Mouse (Mus musculus): Measurements from ENCODE around the gene Hnrnpul1.

The Hnrnpul1 gene

DNA sequence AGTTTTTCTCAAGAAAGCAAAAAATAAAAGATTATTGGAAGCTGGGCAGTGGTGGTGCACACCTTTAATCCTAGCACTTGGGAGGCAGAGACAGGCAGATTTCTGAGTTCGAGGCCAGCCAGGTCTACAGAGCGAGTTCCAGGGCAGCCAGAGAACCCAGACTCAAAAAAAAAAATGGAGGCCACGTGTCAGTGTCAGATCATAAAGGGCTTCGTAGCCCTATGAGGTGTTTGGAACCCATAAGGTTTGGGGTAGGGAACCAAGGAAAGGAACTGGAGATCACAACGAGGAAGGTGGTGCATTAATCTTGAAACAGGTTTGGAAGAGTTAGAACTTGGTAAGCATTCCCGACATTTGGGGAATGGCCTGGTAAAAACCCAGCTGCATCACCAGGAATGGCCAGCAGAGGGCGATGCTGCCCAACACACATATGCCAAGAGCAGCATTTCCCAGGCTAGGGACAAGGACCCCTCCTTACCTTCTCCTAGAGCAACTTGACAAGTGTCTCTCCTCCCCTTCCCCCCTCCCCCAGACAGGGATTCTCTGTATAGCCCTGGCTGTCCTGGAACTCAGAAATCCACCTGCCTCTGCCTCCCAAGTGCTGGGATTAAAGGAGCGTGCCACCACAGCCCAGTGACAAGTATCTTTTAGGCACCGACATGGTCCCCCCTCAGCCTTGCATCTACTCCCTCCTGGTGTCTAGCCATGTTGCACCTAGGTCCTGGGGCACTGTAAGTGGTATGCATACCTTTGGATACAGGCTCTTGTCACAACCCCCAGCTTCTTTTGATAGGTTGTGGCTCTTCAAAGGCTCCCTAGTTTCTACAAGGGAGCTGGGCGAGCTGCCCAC, 34.6 kb downstream of the Hnrnpul1 start:
- peak; percentile 78 for DNase-seq (ENCODE audit: low read depth)

DNA sequence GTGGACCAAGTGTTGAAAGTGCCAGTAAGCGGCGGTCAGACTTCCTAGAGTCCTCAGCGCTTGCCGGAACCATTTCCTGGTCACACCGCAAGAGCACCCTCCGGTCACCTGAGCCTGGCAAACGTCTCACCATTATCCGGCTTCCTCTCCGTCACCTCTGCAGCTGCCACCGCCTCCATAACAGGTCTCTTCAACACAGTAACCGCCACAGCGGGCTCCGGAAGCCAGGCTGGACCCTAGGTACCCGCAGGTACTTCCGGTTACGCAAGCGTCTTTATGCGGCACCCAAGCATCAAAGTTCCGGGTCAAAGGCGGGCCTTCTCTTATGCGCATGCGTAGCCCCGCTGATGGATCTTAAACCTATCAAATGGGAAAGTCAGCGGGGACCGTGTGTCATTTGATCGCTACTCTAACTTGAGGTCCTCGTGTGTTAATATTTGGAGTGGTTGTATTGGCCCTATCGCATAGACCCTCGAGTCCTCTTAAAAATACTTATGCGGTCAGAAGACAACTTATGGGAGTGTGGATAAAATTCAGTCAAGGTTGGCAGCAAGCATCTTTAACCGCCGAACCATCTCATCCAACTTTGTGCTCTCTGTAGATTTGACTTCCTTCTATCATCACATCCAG, 35.7 kb downstream of the Hnrnpul1 start, which contains the start of gene Ccdc97:
TSS of gene Ccdc97 (minus strand) at position 301 of the 630 bp plus-strand sequence.
- DNase-seq (ENCODE audit: low read depth): peak; percentile 96

DNA sequence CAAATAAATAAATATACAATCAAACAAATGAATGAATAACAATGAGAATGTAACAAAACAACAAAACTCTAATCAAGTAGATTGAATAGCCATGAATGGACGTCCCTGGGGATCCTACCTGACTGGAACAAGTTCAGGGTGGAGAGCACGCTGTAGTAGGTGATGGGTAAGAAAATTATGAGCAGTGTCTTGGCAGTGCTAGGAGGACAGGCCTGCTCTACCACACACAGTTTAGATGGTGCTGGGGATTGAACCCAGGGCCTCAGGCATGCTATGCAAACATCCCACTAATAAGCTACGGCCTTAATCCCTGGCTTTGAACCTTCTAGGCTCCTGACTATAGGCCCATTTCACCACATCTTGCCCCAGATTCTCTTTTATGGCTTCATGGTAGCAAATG, 37.1 kb downstream of the Hnrnpul1 start:
- DNase-seq (ENCODE audit: low read depth): no peak

DNA sequence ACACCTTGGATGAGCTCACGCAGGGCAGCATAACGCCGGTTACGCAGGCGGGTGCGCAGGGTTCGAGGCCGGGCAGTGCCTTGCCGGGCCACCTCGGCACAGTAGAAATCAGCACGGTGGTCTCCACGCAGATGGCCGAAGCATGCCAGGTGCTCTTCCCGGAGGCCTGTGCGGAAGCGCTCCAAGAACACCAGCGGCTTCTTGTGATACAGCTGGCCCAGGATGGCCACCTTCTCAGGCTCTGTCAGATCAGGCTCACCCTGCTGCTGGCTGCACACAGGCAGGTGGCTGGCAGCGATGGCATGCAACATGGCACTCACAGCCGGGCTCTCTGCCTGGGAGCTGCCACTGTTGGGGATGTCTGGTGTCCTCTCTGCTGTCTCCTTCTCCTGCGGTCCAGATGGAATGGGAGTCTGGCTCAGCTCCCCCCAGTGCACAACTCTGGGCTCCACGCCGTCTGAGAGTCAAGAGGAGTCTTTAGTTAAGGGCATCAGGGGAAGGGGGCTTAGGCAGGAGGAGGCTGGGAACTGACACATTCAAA, 38.8 kb downstream of the Hnrnpul1 start:
- DNase-seq (ENCODE audit: low read depth): no peak

DNA sequence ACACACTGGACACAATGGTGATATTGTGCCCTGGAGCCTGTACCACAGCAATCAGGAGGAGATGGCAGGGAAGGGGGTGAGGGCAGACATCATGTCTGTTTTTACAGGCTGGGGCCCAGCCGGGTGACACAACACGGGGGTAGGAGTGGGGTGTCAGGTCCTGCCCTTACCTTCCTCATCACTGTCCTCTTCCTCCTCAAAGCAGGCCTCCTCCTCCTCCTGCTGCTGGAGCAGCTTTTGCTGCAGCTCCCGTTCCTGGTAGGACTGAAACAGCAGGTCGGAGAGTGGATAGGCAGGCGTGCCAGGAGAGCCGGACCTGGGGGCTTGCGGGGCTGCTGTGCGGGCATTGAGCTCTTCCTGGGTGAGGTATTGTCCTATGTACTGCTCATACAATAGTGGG, 40.0 kb downstream of the Hnrnpul1 start:
- no peak for DNase-seq (ENCODE audit: low read depth)

DNA sequence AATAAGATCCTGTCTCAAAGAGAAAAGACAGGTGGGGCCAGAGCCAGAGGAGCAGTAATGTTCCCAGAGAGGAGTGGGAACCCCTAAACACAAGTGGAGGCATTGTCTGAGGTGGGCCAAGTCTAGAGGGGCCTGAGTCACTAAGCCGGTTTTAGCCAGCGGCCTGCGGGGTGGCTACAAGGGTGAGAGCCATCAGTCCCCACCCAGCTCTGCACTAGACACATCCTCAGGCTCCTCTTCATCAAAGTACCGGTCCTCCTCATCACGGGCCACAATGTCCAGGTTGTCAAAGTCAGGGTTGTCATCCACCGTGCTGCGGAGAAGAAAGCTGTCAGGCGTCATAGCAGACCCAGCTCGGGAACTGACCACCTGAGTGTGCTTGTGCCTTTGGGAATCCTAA, 41.8 kb downstream of the Hnrnpul1 start:
- no peak for DNase-seq (ENCODE audit: low read depth)

DNA sequence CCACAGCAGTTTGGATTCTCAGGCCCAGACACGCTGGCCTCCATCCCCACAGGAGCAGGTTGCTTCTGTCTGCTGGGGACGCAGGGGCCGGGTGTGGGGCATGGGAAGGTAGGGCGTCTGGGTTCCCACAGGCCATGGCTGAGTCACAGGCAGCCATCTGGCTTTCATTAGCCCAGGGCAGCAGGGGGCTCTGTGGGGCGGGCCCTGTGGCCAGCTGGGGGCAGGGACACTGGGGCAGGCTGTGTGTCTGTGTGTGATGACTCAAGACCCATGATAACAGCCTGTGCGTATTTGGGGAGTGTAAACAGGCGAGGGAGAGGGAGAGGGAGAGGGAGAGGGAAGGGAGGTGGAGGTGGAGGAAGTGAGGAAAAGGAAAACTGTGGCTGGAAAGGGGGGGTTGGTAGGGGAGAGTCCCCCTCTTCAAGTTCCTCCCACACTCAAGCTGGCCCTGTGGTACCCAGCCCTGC, 42.8 kb downstream of the Hnrnpul1 start:
- DNase-seq (ENCODE audit: low read depth): no peak

DNA sequence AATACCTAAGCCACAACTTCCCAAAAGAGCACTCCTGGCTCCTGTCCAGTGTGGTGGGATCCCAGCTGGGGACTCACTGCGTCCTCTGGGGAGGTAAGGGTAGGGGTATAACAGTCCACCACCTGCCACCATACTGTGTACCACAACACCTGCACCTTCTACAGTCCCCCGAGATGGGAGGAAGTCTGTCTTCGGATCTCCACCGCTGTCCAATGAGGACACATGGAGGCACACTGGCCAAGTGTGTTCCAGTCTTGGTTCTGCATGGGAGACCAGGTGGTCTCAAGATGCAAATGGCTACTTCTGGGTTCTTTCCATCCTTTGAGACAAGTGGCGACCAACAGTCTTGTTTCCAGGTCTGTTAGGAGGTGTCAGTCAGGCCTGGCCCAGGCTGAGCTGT, 43.4 kb downstream of the Hnrnpul1 start:
- no peak for DNase-seq (ENCODE audit: low read depth)

DNA sequence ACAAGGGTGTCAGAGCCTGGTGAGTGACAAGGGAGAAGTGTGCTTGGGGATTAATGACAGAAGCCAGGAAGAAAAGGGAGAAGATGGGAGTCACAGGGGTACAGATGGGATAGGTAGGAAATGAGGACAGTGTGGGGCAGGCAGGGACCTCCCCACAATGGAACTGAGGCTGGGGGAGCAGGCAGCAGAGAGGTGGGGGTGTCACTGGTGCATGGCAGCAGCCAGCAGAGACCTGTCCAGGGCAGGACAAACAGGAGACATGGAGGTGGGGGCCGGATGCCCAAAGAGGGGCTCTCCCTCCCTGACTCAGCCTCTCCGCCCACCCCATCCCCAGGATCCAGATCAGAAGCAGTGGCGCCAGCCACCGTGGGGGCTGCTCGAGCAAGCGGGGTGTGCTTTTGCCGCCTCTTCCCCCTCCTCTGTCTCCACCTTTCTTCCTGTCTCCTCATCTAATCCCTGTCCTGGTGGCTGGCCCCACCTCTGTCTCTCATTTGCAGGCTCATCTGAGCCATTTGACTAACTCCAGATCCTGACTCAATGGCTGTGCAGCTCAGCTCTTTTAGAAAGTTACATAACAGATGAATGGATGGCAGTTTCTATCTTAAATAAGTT, 43.9 kb downstream of the Hnrnpul1 start:
- no peak for DNase-seq (ENCODE audit: low read depth)

DNA sequence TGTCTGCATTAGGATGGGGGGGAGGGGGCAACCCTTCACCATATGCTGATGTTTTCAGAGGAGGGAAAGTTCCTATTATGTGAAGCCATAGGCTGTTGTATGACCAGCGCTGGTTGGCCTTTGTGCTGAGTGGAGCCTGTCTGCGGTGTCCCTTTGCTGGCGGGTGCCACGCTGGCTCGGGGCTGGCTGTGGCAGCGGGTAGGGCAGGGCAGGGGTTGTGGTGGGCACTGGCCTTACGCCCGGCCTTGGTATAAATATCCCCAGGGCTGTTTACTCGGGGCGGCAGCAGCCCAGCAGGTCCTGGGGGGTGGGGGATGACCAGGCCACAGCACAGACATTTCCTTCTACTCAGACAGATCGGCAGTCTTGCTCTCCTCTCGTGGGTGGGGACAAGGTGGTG, 44.6 kb downstream of the Hnrnpul1 start:
- no peak for DNase-seq (ENCODE audit: low read depth)

DNA sequence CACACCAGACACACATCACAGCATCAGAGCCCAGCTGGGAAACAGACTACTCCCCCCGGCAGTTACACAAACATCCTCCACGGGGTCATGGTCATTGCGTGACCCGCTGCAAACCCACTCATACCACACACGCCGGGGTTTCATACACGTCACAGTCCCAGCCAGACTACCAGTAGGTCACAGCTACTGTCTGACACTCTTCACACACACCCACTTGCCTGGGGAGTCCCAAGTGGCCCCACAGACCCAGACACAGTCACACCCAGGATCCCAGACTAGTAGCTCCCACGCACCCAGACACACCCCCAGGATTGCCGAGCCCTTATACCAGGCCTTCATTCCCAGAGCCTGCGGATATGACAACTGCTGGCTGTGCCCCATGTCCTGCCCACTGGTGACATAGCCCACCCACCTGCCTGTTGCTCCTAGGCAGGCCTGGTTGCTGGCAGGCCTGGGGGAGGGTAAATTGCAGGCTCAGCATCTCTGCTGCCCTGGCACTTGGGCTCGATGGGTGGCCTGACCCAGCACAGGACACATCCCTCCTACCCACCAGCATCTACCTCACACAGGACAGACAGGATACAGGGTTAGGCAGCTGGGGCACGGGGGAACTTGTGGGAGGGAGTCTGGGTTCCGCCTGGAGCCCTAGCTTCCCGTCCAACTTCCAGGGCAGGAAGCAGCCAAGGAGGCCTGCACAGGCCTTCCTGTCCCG, 46.8 kb downstream of the Hnrnpul1 start:
- DNase-seq (ENCODE audit: low read depth): no peak

DNA sequence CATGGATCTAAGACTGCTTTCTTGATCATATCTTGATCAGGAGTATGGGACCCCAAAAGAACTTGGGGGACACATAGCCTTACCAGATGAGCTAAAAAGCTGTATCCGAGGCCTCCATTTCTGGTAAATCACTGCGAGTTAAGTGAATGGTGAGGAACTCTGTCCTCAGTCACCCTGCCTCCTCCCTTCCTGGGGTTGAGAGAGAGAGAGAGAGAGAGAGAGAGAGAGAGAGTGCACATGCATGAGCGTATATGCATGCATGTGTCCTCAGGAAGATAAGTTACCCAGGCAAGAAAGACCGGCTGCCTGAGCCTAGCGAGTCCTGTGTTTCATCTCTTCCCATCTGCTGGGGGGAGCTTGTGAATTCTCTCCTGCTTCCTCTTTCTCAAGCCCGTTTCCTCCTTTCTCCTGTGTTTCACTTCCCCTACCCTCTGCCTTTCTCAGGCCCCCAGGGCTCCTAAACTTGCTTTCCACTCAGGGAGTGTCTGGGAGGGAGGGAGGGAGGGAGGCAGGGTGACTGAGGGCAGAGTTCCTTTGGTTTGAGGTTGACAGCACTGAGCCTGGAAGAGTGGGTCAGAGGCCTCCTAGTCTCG, 47.9 kb downstream of the Hnrnpul1 start:
- no peak for DNase-seq (ENCODE audit: low read depth)

DNA sequence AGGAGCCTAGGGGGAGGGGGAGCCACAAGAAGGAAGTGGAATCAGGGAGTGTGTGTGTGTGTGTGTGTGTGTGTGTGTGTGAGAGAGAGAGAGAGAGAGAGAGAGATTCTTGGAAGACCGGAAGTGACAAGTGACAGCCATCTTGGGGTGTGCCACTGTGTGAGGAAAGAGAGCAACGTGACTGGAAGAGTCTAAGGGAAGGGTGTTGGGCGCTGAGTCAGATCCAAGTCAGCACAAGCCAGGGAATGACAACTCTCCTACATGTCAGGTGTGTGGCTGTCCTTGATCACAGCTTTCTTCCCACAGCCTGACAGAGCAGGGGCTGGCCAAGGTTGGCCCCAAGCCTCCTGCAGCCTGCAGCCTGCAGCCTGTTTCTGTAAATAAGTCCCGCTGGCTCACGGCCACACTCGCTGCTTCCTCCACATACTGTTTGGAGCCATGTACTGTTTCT, 48.7 kb downstream of the Hnrnpul1 start:
- no peak for DNase-seq (ENCODE audit: low read depth)

DNA sequence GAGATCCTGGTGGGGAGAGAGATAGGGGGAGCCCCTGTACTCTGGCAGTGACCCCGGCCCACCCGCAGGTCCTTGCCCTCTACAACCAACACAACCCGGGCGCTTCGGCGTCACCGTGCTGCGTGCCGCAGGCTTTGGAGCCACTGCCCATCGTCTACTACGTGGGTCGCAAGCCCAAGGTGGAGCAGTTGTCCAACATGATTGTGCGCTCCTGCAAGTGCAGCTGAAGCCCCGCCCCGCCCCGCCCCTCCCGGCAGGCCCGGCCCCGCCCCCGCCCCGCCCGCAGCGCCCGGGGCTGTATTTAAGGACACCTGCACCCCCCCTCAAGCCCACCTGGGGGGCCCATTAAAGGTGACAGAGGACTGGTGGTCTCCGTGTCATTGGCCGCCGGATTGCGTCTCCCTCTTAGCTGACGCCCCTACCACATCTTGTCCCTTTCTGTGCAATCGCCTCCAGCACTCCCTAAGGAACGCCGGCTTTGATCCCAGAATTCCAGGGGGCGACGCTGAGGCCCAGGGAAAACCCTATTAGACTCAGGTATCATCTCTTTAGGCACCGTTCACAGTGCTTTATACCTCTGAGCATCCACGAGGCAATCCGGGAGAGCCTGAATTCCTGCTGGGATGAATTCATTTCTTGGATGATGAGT, 49.7 kb downstream of the Hnrnpul1 start:
- DNase-seq (ENCODE audit: low read depth): no peak

DNA sequence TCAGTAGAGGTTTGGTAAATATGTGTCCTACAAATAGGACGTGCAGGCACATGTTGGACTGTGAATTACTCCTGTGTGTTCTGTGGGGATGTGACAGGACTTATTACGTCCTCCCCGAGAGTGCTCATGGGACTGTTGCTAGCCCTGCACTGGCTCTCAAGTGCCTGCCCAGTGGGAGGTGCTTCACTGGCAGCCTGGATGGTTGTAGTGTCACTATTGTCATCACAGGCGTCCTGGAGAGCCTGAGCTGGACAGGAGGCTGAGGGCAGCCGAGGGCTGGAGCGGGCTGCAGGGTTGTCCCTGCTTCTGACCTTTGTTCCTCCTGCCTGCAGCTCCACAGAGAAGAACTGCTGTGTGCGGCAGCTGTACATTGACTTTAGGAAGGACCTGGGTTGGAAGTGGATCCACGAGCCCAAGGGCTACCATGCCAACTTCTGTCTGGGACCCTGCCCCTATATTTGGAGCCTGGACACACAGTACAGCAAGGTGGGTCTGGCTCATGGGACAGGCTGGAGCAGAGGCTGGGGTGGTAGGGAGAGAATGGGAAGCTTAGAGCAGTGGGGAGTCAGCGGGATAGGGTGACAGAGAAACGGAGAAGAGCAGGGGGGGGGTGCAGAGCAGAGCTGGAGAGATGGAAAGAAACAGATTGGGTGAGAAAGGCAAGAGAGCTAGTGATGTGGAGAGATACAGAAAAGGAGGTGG, 50.6 kb downstream of the Hnrnpul1 start:
- no peak for DNase-seq (ENCODE audit: low read depth)

DNA sequence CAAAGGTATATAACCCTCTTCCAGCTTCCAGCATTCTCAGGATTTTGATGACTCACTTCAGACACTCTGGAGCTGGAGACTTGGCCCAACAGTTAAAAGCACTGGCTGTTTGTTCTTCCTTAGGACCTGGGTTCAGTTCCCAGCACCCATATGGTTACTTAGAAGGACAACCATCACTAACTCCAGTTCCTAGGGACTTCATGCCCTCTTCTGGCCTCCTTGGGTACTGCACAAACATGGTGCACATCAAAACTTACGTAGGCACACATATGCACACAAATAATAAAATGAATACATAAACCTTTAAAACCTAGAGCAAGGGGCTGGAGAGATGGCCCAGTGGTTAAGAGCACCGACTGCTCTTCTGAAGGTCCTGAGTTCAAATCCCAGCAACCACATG, 52.2 kb downstream of the Hnrnpul1 start:
- DNase-seq (ENCODE audit: low read depth): peak; percentile 59

DNA sequence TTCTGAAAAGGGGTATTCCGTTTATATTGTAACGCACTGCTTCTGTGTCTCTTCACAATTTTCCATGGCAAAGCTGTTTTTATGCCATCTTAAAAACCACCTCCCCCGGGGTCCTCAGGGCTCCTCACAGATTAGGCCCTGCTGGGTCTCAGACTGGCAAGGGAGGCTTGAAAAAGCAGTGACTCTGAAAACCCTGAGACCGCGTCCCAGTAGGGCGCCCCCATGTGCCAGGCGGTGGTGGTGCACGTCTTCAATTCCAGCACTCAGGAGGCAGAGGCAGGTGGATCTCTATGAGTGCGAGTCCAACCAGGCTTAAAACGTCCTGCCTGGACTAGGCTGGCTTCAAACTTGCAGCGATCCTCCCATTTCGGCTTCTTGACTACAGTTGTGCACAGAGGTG, 53.8 kb downstream of the Hnrnpul1 start:
- DNase-seq (ENCODE audit: low read depth): peak; percentile 56

DNA sequence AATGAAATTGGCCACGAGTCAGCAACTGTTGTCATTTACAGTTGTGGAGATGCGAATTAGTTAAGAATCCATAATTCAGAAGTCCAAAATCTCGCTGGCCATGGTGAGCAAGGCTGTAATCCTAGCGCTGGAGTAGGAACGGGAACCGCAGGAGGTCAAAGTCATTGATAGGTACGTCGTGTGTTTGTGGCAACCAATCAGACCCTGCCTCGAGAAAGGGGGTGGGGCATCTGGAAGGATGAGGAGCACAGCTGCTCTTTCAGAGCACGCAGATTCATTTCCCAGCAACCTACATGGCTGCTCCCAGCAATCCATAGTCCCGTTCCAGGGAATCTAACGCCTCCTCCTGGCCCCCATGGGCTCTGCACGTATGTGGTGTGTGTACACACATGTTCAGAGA, 54.7 kb downstream of the Hnrnpul1 start:
- DNase-seq (ENCODE audit: low read depth): no peak

DNA sequence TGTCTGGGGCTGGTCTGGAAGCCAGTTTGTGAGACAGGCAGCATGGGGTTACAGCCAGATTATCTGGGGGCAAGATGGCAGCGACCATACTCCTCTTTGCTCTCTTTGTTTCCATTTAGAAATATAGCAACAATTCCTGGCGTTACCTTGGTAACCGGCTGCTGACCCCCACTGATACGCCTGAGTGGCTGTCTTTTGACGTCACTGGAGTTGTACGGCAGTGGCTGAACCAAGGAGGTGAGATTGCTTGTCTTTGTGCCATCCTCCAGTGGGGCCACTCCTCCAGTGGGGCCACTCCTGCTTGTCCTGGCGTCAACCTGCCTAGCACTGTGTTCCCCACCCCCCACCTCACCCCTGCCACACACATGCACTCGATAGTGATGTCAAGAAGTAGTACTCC, 60.5 kb downstream of the Hnrnpul1 start:
- no peak for DNase-seq (ENCODE audit: low read depth)

DNA sequence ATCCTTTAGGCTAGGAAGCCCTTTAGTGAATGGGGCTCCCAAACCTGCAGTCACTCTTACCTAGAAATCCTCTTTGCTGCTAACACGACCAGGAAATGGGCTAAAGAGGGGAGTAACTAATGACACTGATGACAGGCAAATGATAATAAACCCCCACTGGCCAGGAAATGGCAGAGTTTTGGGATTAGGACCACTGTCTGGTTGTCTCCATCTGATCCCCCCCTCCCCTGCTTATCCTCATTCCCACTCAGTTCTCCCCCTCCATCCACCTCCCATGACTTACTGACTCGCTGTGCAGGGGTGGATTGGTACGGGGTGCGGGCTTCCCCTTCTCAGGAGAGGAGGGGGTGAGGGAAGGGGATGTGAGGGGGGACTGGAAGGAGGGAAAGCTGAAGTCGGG, 64.5 kb downstream of the Hnrnpul1 start:
- DNase-seq (ENCODE audit: low read depth): no peak

Measured in naive thymus-derived CD4-positive, alpha-beta T cell, adult 2 months (primary cell).